Mouse (Mus musculus) CH12.LX (cell line): ENCODE measurements at regions not wholly inside any gene's neighbourhood (a gene's known extent, or its start where the extent isn't known, plus 50 kb on each side); places are given as distances from the start of the nearest gene placed in this dataset.

Experiments used
- BHLHE40 ChIP-seq: IDR thresholded peaks from 2 replicates; pipeline ENCODE4 v1.6.1; 2011; ENCODE audit warnings: mild to moderate bottlenecking, low read depth, low read length, improper control_type of control experiment
- CTCF ChIP-seq, 2 experiments: IDR thresholded peaks in 1 of 2; conservative IDR thresholded peaks in 1 of 2; 2 replicates each; pipeline ENCODE4 v1.5.1; 2011 to 2012; ENCODE audit warnings: low read depth in 2 of 2, low read length in 2 of 2, improper control_type of control experiment in 1 of 2, inconsistent platforms in 1 of 2, mild to moderate bottlenecking in 1 of 2, moderate library complexity in 1 of 2
- HCFC1 ChIP-seq: IDR thresholded peaks from 2 replicates; pipeline ENCODE4 v1.6.1; 2012; ENCODE audit warnings: low read depth, mild to moderate bottlenecking, inconsistent platforms, low read length, improper control_type of control experiment
- JUND ChIP-seq: conservative IDR thresholded peaks from 2 replicates; pipeline ENCODE4 v1.6.1; 2011; ENCODE audit warnings: low read depth, low read length, improper control_type of control experiment
- POLR2A ChIP-seq: IDR thresholded peaks from 2 replicates; pipeline ENCODE4 v1.6.1; 2011; ENCODE audit warnings: low read depth, mild to moderate bottlenecking, improper control_type of control experiment, low read length
- TBP ChIP-seq: conservative IDR thresholded peaks from 2 replicates; pipeline ENCODE4 v1.6.1; 2011; ENCODE audit warnings: low read depth, low read length, improper control_type of control experiment

GRCm38 (mm10) chr8:98706122-98706521 lies 710.1 kb downstream of the Cdh8 start:
- no peak for TF ChIP-seq POLR2A
- TF ChIP-seq JUND: no peak
- no peak for TF ChIP-seq BHLHE40
- no peak for TF ChIP-seq CTCF (conservative IDR thresholded peaks at IDR 0.05 in 1 of 2, IDR thresholded peaks at IDR 0.05 in 1 of 2; ENCODE audit: low read depth in 2 of 2, low read length in 2 of 2)
- no peak for TF ChIP-seq TBP
- TF ChIP-seq HCFC1: no peak
